Mouse (Mus musculus): ENCODE results near the gene Myoz1. TPM values are rescaled to one million over a fixed set of nuclear protein-coding genes. Genes with fewer than 3 reads are reported as not detected.

Myoz1 gene
- polyA plus RNA-seq, 1 experiment from 2014 or later: not detected

DNA sequence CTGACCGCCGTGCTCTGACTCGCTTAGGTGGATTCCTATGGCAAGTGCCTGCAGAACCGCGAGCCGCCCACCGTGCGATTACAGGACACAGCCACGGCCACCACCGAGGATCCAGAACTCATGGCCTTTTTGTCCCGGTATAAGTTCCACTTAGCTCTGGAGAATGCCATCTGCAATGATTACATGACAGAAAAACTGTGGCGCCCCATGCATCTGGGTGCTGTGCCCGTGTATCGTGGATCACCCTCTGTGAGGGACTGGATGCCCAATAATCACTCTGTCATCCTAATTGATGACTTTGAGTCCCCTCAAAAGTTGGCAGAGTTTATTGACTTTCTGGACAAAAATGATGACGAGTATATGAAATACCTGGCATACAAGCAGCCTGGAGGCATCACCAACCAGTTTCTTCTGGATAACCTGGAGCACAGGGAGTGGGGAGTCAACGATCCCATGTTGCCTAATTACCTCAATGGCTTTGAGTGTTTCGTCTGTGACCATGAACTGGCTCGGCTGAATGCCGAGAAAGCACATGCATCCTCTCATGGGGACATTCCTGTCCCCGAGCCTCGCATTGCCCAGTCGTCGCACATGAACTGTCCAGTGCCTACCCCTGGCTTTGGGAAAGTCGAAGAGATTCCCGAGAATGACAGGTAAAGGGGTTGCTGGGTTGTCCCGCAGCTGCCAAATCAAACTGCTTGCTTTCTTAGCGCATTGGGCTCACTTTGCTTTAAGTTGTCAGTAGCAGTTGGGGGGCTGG lies 39.6 kb upstream of the Myoz1 start:
- Histone ChIP-seq H3K36me3 (ENCODE audit: control insufficient read depth, insufficient read depth, low read length) (peaks cover 10% of the 10 kb centered on the region; the same call in 1 of the 2 replicates), H3K9me3 (ENCODE audit: control insufficient read depth, low read length) (no peaks in the 10 kb centered on the region), H3K27ac (ENCODE audit: low read depth, low read length) (peak overlapping the region; percentile 96), H3K27me3 (ENCODE audit: control insufficient read depth, insufficient read depth, low read length) (no peaks in the 10 kb centered on the region), H3K4me1 (replicated peaks; ENCODE audit: control insufficient read depth, insufficient read depth, low read length) (peaks cover 10% of the 10 kb centered on the region; the same call in 1 of the 2 replicates), H3K4me3 (ENCODE audit: low read depth, low read length) (peak overlapping the region; percentile 86), H3K4me2 (replicated peaks; ENCODE audit: low read depth, low read length) (peak overlapping the region; percentile 84), H3K9ac (ENCODE audit: low read depth, low read length) (peak overlapping the region; percentile 84)
- 17% methylated on average over 27 of the region's 27 CpGs for WGBS
- ATAC-seq (ENCODE audit: low FRiP score) (no peak), DNase-seq (ENCODE audit: low spot score) (no peak)

DNA sequence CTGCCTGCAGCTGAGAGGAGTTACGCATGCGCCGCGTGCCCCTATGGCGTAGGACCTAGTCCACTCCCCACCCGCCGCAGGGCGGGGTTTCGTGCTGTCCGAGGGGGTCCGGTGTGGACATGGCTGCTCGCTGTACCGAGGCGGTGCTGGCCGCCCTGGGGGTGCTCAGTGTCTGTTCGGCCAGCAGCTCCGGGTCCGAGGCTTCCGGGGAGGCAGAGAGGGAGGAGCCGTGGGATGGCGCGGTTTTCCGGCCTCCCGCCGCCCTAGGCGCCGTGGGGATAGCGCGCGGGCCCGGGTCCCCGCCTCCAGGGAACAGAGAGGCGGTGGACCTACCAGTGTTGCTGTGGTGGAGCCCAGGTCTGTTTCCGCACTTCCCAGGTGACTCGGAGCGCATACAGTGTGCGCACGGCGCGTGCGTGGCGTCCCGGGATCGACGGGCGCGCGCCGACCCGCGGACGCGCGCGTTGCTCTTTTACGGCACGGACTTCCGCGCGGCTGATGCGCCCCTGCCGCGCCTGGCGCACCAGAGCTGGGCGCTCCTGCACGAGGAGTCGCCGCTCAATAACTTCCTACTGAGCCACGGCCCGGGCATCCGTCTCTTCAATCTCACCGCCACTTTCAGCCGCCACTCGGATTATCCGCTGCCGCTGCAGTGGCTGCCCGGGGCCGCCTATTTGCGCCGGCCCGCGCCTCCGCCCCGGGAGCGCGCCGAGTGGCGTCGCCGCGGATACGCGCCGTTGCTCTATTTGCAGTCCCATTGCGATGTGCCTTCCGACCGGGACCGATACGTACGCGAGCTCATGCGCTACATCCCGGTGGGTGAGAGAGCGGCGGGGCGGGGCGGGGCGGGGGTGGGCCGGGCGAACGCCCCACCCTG lies 38.8 kb upstream of the Myoz1 start, which contains the start of gene Fut11:
Gene Fut11 (plus strand): TSS at position 85 of the 877 bp plus-strand sequence.
- Histone ChIP-seq H3K9me3 (ENCODE audit: control insufficient read depth, low read length) (no peaks in the 10 kb centered on the region), H3K4me2 (replicated peaks; ENCODE audit: low read depth, low read length) (peak within 1 kb of the TSS; percentile 84), H3K27me3 (ENCODE audit: control insufficient read depth, insufficient read depth, low read length) (no peaks in the 10 kb centered on the region), H3K4me1 (replicated peaks; ENCODE audit: control insufficient read depth, insufficient read depth, low read length) (peaks cover 10% of the 10 kb centered on the region; the same call in 1 of the 2 replicates), H3K36me3 (ENCODE audit: control insufficient read depth, insufficient read depth, low read length) (peaks cover 12% of the 10 kb centered on the region; the same call in 1 of the 2 replicates), H3K9ac (ENCODE audit: low read depth, low read length) (peak within 1 kb of the TSS; percentile 84), H3K4me3 (ENCODE audit: low read depth, low read length) (peak within 1 kb of the TSS; percentile 86), H3K27ac (ENCODE audit: low read depth, low read length) (peak within 1 kb of the TSS; percentile 96)
- DNase-seq (ENCODE audit: low spot score) (peak; percentile 92), ATAC-seq (ENCODE audit: low FRiP score) (peak; percentile 95)
- under 1% methylated on average over 107 of the region's 111 CpGs for WGBS

DNA sequence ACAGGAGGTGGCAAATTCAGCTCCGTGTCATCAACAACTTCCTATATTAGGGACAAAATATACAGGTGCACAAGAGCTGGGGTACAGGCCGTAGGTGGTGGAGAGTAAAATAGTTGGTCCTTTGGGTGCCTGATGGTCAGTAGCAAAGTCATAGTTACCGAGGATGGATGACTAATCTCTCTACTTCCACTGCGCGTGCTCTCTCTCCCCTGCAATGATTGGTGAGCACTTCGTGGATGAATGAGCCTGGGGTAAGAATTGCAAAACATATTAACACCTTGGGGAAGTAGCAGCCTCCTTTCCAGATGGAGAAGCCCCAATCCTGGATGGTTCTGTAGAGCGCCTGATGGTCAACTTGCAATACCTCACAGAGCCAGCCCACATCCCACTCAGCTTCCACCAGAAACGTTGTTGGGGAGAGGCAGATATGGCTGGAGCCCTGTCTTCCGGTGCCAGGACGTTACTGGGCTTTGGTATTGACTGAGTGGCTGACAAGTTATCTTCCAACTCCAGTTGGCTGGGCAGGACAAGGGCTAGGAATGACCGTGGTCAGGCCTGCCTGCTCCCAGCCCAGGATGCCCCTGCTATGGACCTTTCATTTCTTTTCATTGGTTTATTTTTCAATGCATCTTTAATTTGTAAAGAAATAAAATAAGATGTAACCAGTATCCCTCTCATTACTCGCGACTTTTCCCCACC lies 38.0 kb upstream of the Myoz1 start:
- peak overlapping the region; percentile 84 for H3K4me2 ChIP-seq (replicated peaks; ENCODE audit: low read depth, low read length)
- DNase-seq (ENCODE audit: low spot score) (no peak), ATAC-seq (ENCODE audit: low FRiP score) (peak; percentile 60)
- peak overlapping the region; percentile 86 for H3K4me3 ChIP-seq (ENCODE audit: low read depth, low read length)
- H3K27ac ChIP-seq (ENCODE audit: low read depth, low read length): peak overlapping the region; percentile 96
- H3K9me3 ChIP-seq (ENCODE audit: control insufficient read depth, low read length): no peaks in the 10 kb centered on the region
- no peaks in the 10 kb centered on the region for H3K27me3 ChIP-seq (ENCODE audit: control insufficient read depth, insufficient read depth, low read length)
- WGBS: 48% methylated on average over 13 of the region's 13 CpGs
- peaks cover 10% of the 10 kb centered on the region; the same call in 1 of the 2 replicates for H3K4me1 ChIP-seq (replicated peaks; ENCODE audit: control insufficient read depth, insufficient read depth, low read length)
- H3K9ac ChIP-seq (ENCODE audit: low read depth, low read length): peak overlapping the region; percentile 84
- H3K36me3 ChIP-seq (ENCODE audit: control insufficient read depth, insufficient read depth, low read length): peaks cover 16% of the 10 kb centered on the region; the same call in 1 of the 2 replicates

GRCm38 (mm10) chr14:20693589-20694101 lies 37.3 kb upstream of the Myoz1 start:
- no peaks in the 10 kb centered on the region for H3K27me3 ChIP-seq (ENCODE audit: control insufficient read depth, insufficient read depth, low read length)
- no peaks in the 10 kb centered on the region for H3K9me3 ChIP-seq (ENCODE audit: control insufficient read depth, low read length)
- H3K36me3 ChIP-seq (ENCODE audit: control insufficient read depth, insufficient read depth, low read length): peaks cover 18% of the 10 kb centered on the region; the same call in 1 of the 2 replicates
- no peak overlapping the region for H3K27ac ChIP-seq (ENCODE audit: low read depth, low read length)
- ATAC-seq (ENCODE audit: low FRiP score) (no peak), DNase-seq (ENCODE audit: low spot score) (no peak)
- H3K9ac ChIP-seq (ENCODE audit: low read depth, low read length): no peak overlapping the region
- WGBS: 91% methylated on average over 10 of the region's 10 CpGs
- H3K4me1 ChIP-seq (replicated peaks; ENCODE audit: control insufficient read depth, insufficient read depth, low read length): peaks cover 10% of the 10 kb centered on the region; the same call in 1 of the 2 replicates
- H3K4me2 ChIP-seq (replicated peaks; ENCODE audit: low read depth, low read length): no peak overlapping the region
- H3K4me3 ChIP-seq (ENCODE audit: low read depth, low read length): no peak overlapping the region

GRCm38 (mm10) chr14:20691772-20692171 lies 35.4 kb upstream of the Myoz1 start:
- no peaks in the 10 kb centered on the region for H3K27me3 ChIP-seq (ENCODE audit: control insufficient read depth, insufficient read depth, low read length)
- no peak overlapping the region for H3K27ac ChIP-seq (ENCODE audit: low read depth, low read length)
- ATAC-seq (ENCODE audit: low FRiP score): no peak
- H3K4me2 ChIP-seq (replicated peaks; ENCODE audit: low read depth, low read length): no peak overlapping the region
- peaks cover 20% of the 10 kb centered on the region; the same call in 1 of the 2 replicates for H3K36me3 ChIP-seq (ENCODE audit: control insufficient read depth, insufficient read depth, low read length)
- no peak for DNase-seq (ENCODE audit: low spot score)
- no peak overlapping the region for H3K4me3 ChIP-seq (ENCODE audit: low read depth, low read length)
- 90% methylated on average over 6 of the region's 6 CpGs for WGBS
- H3K4me1 ChIP-seq (replicated peaks; ENCODE audit: control insufficient read depth, insufficient read depth, low read length): peaks cover 7% of the 10 kb centered on the region; the same call in 1 of the 2 replicates
- no peaks in the 10 kb centered on the region for H3K9me3 ChIP-seq (ENCODE audit: control insufficient read depth, low read length)
- H3K9ac ChIP-seq (ENCODE audit: low read depth, low read length): no peak overlapping the region

GRCm38 (mm10) chr14:20689009-20689408 lies 32.7 kb upstream of the Myoz1 start:
- Histone ChIP-seq H3K4me1 (replicated peaks; ENCODE audit: control insufficient read depth, insufficient read depth, low read length) (no peaks in the 10 kb centered on the region), H3K4me3 (ENCODE audit: low read depth, low read length) (no peak overlapping the region), H3K9me3 (ENCODE audit: control insufficient read depth, low read length) (no peaks in the 10 kb centered on the region), H3K27me3 (ENCODE audit: control insufficient read depth, insufficient read depth, low read length) (no peaks in the 10 kb centered on the region), H3K9ac (ENCODE audit: low read depth, low read length) (no peak overlapping the region), H3K36me3 (ENCODE audit: control insufficient read depth, insufficient read depth, low read length) (peaks cover 29% of the 10 kb centered on the region), H3K27ac (ENCODE audit: low read depth, low read length) (no peak overlapping the region), H3K4me2 (replicated peaks; ENCODE audit: low read depth, low read length) (no peak overlapping the region)
- 90% methylated on average over 2 of the region's 2 CpGs for WGBS
- DNase-seq (ENCODE audit: low spot score) (no peak), ATAC-seq (ENCODE audit: low FRiP score) (no peak)

GRCm38 (mm10) chr14:20686576-20686975 lies 30.2 kb upstream of the Myoz1 start:
- ATAC-seq (ENCODE audit: low FRiP score): no peak

DNA sequence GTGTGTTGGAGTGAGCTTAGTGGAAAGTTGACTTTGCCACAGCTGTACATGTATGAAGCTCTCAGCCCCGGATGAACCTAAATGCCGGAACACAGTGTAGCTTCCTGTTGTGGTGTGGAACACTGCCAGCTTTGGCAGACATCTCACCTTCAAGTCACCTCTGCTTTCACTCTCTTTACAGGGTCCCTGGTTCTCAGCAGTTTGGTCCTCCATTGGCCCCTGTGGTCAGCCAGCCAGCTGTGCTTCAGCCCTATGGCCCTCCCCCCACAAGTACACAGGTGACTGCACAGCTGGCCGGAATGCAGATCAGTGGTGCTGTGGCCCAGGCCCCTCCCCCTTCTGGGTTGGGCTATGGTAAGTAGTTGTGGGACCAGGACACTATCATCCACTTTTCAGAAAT lies 26.2 kb upstream of the Myoz1 start:
- WGBS: 86% methylated on average over 3 of the region's 3 CpGs
- Histone ChIP-seq H3K4me3 (ENCODE audit: low read depth, low read length) (no peak overlapping the region), H3K9me3 (ENCODE audit: control insufficient read depth, low read length) (no peaks in the 10 kb centered on the region), H3K27me3 (ENCODE audit: control insufficient read depth, insufficient read depth, low read length) (no peaks in the 10 kb centered on the region), H3K36me3 (ENCODE audit: control insufficient read depth, insufficient read depth, low read length) (peaks cover 18% of the 10 kb centered on the region), H3K4me2 (replicated peaks; ENCODE audit: low read depth, low read length) (no peak overlapping the region), H3K4me1 (replicated peaks; ENCODE audit: control insufficient read depth, insufficient read depth, low read length) (no peaks in the 10 kb centered on the region), H3K27ac (ENCODE audit: low read depth, low read length) (no peak overlapping the region), H3K9ac (ENCODE audit: low read depth, low read length) (no peak overlapping the region)
- ATAC-seq (ENCODE audit: low FRiP score): no peak
- DNase-seq (ENCODE audit: low spot score): no peak

More at GRCm38 (mm10) chr14:20686576-20686975, 30.2 kb upstream of the Myoz1 start:
- WGBS: 98% methylated on average over 3 of the region's 3 CpGs
- no peaks in the 10 kb centered on the region for H3K9me3 ChIP-seq (ENCODE audit: control insufficient read depth, low read length)
- H3K9ac ChIP-seq (ENCODE audit: low read depth, low read length): no peak overlapping the region
- H3K27ac ChIP-seq (ENCODE audit: low read depth, low read length): no peak overlapping the region
- no peak overlapping the region for H3K4me2 ChIP-seq (replicated peaks; ENCODE audit: low read depth, low read length)
- no peak overlapping the region for H3K4me3 ChIP-seq (ENCODE audit: low read depth, low read length)
- H3K36me3 ChIP-seq (ENCODE audit: control insufficient read depth, insufficient read depth, low read length): peaks cover 24% of the 10 kb centered on the region
- H3K4me1 ChIP-seq (replicated peaks; ENCODE audit: control insufficient read depth, insufficient read depth, low read length): no peaks in the 10 kb centered on the region
- no peaks in the 10 kb centered on the region for H3K27me3 ChIP-seq (ENCODE audit: control insufficient read depth, insufficient read depth, low read length)
- no peak for DNase-seq (ENCODE audit: low spot score)
